Mouse (Mus musculus): Measurements from ENCODE around the gene Negr1.

Gene Negr1

GRCm38 (mm10) chr3:156809836-156810235 lies 248.2 kb downstream of the Negr1 start:
- no peak for DNase-seq

GRCm38 (mm10) chr3:156816938-156817337 lies 255.3 kb downstream of the Negr1 start:
- no peak for DNase-seq

- DNase-seq: no peak
Observed at GRCm38 (mm10) chr3:156817452-156817851, 255.9 kb downstream of the Negr1 start.

DNA sequence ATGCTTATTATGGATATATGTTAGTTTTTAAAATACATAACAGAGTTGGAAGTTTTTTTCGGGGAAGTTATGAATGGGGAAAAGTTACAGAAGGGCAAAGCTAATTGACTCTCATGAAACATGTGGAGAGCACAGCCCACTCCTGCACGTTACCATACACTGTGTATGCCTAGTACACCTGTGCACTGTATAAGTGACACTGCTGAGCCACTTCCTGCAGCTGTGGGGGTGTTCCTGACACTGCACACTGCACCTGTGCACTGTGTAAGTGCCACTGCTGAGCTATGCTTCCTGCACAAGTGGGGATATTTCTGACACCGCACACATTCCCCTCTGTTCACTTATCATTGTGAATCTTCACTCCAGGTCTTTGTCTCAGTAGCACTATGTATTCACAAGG lies 261.4 kb downstream of the Negr1 start:
- DNase-seq: no peak

- DNase-seq: no peak
Observed at GRCm38 (mm10) chr3:156833920-156834319, 272.3 kb downstream of the Negr1 start.

DNA sequence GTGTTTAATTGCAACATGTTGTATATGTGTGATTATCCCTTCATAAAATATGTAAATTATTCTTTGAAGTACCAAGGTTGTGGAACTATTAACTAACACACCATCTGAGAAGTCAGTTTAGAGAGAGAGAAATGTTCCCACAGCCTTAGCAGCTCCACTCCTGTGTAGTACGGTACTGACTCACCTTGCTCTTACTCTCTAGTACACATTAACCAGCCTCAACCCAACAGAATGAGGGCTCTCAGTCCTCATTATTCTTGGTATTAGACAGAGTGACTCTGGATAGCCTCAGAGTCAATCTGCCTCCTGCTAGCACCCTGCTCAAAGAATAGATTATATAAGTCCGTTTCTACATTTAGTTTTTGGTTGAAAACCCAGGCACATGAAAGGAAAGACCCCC lies 277.0 kb downstream of the Negr1 start:
- no peak for DNase-seq

- DNase-seq: no peak
Observed at GRCm38 (mm10) chr3:156848385-156848784, 286.8 kb downstream of the Negr1 start.

DNA sequence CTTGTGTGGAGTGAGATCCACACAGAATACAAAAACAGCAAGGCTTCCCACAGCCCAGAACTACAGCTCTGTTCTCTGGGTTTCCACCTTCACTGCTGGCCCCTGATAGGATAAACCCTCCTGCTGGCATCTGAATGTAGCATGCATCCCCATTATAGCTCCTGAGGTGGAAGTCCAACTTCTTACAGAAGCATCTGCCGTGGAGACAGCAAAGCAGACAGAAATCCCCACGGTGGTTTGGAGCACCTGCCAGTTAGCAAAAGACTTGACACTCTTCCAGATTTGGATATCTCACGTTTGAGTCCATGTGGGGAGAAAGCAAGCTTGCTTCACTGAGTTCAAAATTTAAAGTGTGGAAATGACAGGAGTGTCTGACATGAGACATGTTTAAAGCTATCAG lies 290.3 kb downstream of the Negr1 start:
- DNase-seq: peak; percentile 83

DNA sequence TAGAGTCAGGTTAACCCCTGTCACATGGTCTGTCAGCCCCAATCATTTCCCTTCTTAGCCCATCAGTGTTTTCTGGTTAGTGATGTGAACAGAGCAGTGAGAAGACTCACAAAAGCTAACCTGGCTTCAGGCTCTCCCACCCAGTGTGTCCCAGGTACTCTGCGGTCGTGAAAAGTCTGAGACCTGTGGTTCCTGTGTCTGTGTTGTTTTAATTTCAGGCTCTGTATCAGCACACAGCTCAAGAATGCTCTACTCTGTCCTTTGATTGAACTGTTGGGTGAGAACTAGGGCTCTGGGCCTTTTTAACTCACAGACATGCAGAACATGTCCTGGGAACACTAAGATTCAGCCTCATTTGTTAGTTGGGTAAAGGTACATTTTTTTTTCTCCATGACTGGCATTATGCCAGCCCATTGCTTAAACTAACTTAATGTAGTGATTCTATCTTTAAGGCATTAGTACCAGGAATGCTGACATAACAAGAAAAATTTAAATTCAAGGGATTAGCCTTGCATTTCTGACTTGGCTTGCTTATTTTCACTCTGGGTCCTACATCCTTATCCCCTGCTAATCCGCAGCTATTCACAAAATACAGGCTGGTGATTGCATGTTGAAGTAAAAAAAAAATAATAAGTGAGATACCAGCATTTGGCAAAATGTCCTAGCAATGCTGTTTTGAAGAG lies 308.8 kb downstream of the Negr1 start:
- no peak for DNase-seq

DNA sequence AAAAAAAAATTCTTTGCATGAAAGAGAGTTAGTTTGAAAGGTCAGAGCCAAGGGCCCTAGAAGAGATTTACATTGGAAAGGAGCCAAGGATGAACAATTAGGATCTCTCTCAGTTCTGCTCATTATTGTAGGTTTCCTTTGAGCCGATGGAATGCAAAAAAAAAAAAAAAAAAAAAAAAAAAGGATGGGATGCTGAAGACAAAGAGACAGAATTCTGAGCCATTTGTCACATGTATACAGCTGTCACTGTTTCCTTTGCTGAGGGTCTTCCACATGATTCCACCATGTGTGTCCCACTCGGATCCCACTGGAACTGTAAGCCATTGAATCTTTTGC lies 309.3 kb downstream of the Negr1 start:
- DNase-seq: no peak

GRCm38 (mm10) chr3:156871641-156872196 lies 310.1 kb downstream of the Negr1 start:
- DNase-seq: no peak

DNA sequence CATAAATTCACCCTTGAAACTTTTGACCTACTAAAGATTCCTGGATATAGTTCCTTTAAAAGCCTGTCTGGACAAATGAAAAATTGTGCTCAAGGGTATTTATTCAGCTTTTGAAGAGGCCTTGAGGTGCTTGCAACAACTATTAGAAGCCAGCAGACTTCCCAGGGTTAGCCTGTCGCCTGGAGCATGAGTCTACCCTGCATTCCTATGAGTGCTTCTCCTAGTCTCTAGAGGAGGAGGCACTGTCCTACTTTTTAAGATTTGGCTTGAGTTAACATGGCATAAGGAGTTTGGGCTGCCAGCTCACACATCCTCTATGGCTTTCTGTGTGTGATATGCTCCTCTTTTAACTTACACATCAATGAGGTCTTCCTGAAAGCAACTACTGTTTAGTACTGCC lies 315.0 kb downstream of the Negr1 start:
- DNase-seq: peak; percentile 53

GRCm38 (mm10) chr3:156882129-156882528 lies 320.5 kb downstream of the Negr1 start:
- no peak for DNase-seq

DNA sequence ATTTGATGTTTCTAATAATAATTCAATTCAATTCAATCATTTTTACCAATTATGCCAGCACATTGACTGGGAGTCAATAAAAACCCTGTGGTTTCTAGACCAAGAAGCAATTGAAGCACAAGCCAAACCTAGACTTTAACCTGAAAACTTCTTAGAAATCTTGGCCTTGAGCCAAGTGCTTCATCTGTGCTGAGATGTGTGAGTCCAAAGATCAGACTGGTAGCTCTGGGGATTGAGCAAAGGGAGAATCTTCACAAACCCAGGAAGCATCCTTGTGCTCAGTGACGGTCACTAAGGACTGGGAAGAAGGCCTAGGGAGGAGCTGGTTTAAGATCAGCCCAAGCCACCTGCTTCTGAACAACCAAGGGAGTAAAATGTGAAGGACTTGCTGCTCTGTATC lies 322.3 kb downstream of the Negr1 start:
- DNase-seq: no peak

GRCm38 (mm10) chr3:156885689-156886088 lies 324.1 kb downstream of the Negr1 start:
- no peak for DNase-seq

- no peak for DNase-seq
Observed at GRCm38 (mm10) chr3:156886915-156887314, 325.3 kb downstream of the Negr1 start.

- DNase-seq: no peak
Observed at GRCm38 (mm10) chr3:156890986-156891385, 329.4 kb downstream of the Negr1 start.

DNA sequence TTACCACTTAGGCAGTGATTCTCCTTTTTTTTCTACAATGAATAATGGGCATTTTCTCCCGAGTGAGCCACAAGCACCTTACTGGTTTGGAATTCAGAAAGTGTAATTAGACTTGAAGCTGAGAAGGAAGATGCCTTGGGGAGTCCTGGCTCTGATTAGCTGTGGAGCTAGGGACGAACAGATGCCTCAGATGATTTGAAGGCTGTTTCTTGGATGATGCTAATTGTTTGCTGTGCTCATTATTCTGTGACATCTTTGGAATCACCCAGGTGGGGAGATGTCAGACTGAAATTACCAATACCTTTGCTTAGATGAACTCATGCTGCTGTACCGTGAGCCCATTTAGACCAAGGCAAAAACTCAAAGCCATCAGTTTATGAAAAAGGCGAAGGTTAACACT lies 333.7 kb downstream of the Negr1 start:
- peak; percentile 88 for DNase-seq

DNA sequence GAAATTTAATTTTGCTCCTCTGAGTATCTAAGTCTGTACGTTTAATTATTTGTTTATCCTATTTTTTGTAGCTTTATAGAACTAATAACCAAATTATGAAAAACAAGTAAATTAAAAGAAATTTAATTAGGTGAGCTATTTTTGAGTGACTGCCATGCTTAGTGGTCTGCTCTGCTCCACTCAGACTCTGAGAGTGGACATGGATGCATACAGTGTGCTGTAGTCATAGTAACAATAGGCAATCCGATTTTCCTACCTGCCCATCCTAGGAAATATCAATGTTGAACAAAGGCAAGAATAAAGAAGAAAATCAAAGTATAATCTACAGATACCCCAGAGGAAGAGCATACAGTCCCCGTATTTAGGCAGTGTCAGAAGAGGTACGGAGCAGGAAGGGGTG lies 334.5 kb downstream of the Negr1 start:
- DNase-seq: no peak

- no peak for DNase-seq
Observed at GRCm38 (mm10) chr3:156896552-156896951, 335.0 kb downstream of the Negr1 start.

DNA sequence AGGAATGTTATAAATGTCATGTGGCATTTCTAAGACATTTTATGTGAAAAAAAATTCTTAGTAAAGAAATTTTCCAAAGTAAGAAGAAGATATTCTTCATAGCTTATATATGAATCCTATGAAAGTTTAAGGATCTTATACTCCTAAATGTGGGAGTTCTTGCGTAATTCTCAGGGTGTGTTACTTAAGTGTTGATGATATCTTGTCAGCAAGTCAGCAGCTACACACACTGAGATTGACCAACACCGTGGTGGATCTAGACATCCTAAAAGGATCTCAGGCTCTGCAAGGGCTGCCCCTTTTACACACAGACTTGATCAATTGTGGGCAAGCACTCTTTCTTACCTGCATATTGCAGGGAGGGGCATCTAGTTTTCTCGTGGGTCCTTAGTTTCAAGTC lies 339.5 kb downstream of the Negr1 start:
- DNase-seq: no peak

GRCm38 (mm10) chr3:156903925-156904576 lies 342.5 kb downstream of the Negr1 start:
- DNase-seq: no peak

GRCm38 (mm10) chr3:156912816-156913215 lies 351.2 kb downstream of the Negr1 start:
- no peak for DNase-seq

GRCm38 (mm10) chr3:156921369-156921768 lies 359.8 kb downstream of the Negr1 start:
- no peak for DNase-seq

- no peak for DNase-seq
Observed at GRCm38 (mm10) chr3:156923159-156923558, 361.6 kb downstream of the Negr1 start.

Measured in cerebellum, adult 9-11 months (tissue).